ENCODE assay signal across 34 mouse cellular contexts in the genomic region with DNA sequence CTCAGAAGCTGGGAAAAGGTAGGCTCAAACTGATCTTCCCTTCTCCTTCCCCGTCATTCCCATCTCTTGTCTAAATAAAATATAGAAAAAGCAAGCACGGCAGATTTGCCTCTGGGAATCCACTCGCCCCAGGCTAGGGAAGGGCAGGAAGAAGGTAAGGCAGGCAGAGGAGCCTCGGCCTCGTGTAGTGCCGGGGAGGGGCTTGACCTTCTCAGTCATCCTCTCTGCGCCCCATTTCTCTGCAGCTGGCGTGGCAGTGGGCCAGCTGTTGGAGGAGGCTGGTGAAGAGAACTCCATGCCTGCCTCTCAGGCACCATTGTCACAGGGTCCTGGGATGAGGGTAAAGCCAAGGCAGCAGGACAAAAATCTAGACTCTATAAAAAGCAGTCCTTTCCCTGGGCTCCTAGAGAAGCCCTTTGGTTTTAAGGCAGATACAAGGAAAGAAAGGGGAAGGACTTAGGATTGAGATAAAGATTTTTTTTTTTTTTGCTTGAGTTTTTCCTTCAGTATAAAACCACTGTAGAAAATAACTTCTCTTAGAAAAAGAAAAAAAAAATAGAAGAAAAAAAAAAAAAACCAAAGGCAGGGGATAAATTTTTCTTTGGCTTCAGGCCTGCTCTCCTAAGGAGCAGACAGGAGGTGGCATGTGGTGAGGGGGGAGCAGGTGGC. TPM values are rescaled to one million over a fixed set of nuclear protein-coding genes. Genes with fewer than 3 reads are reported as not detected.
A peak's percentile ranks its signal among the peaks of the same experiment; 100 is the strongest.
DNase-seq lines count a peak whose midpoint lies in the region; ATAC-seq and TF ChIP-seq lines count a peak whose summit lies in the region.
"Had no signal": no experiment of that assay in that cellular context is flagged by ENCODE, and none has a peak within 500 bp of the region (broad histone marks: within the 10 kb centered on the region; RNA-seq: fewer than 3 reads in every experiment).

No protein-coding gene starts in this region.

- 76% methylated on average over 8 of the region's 8 CpGs for whole genome bisulfite sequencing in forebrain, embryonic 10.5 days
- WGBS in forebrain, embryonic 11.5 days, result 71% methylated on average over 8 of the region's 8 CpGs
- WGBS in heart, embryonic 13.5 days, result 57% methylated on average over 8 of the region's 8 CpGs
- 68% methylated on average over 8 of the region's 8 CpGs for WGBS in midbrain, embryonic 11.5 days
- 49% methylated on average over 8 of the region's 8 CpGs for WGBS in midbrain, embryonic 15.5 days
- WGBS in olfactory bulb, adult 2 months, result 42% methylated on average over 8 of the region's 8 CpGs

- no peak overlapping the region for H3K4me2 ChIP-seq in forebrain, embryonic 11.5 days (ENCODE audit: low read depth, low read length, severe bottlenecking)
- no peak overlapping the region for H3K4me2 ChIP-seq in heart, embryonic 13.5 days
- no peak overlapping the region for H3K4me2 ChIP-seq in midbrain, embryonic 11.5 days
- no peak overlapping the region for H3K4me2 ChIP-seq in midbrain, embryonic 15.5 days
- H3K4me2 ChIP-seq: heart, embryonic 12.5 days; hindbrain, embryonic 15.5 days; limb, embryonic 12.5 days; liver, embryonic 11.5 days; neural tube, embryonic 12.5 days had no signal

- no peak overlapping the region for H3K9ac ChIP-seq in forebrain, embryonic 11.5 days (ENCODE audit: low read length)
- H3K9ac ChIP-seq in heart, embryonic 13.5 days, result 0 out of 2 replicates have a peak overlapping the region, but pooled peaks have one; percentile 4
- no peak overlapping the region for H3K9ac ChIP-seq in midbrain, embryonic 11.5 days (ENCODE audit: low read length)
- no peak overlapping the region for H3K9ac ChIP-seq in midbrain, embryonic 15.5 days
- H3K9ac ChIP-seq: forebrain, postnatal 0 days; heart, embryonic 12.5 days; hindbrain, embryonic 15.5 days; limb, embryonic 12.5 days; neural tube, embryonic 12.5 days had no signal

- H3K36me3 ChIP-seq in forebrain, embryonic 10.5 days (replicated peaks), result no peaks in the 10 kb centered on the region
- no peaks in the 10 kb centered on the region for H3K36me3 ChIP-seq in forebrain, embryonic 11.5 days (ENCODE audit: control insufficient read depth, insufficient read depth, low read length)
- H3K36me3 ChIP-seq in heart, embryonic 13.5 days, result peaks cover 60% of the 10 kb centered on the region
- H3K36me3 ChIP-seq in midbrain, embryonic 11.5 days (ENCODE audit: control insufficient read depth, insufficient read depth, low read length), result no peaks in the 10 kb centered on the region
- H3K36me3 ChIP-seq in midbrain, embryonic 15.5 days (replicated peaks), result 0 out of 2 replicates have a peak, but pooled peaks cover 7% of the 10 kb centered on the region
- H3K36me3 ChIP-seq: hindbrain, embryonic 10.5 days had no signal

- TF ChIP-seq CTCF in olfactory bulb, adult 2 months (IDR thresholded peaks at IDR 0.05; ENCODE audit: insufficient read depth, low read depth, low read length), result no peak

- peaks cover 59% of the 10 kb centered on the region for H3K27me3 ChIP-seq in forebrain, embryonic 10.5 days (ENCODE audit: poor library complexity, severe bottlenecking)
- peaks cover 37% of the 10 kb centered on the region for H3K27me3 ChIP-seq in forebrain, embryonic 11.5 days (ENCODE audit: control insufficient read depth, insufficient read depth, low read length)
- peaks cover 48% of the 10 kb centered on the region for H3K27me3 ChIP-seq in heart, embryonic 13.5 days (replicated peaks)
- peaks cover 37% of the 10 kb centered on the region for H3K27me3 ChIP-seq in midbrain, embryonic 11.5 days (ENCODE audit: control insufficient read depth, insufficient read depth, low read length)
- peaks cover 37% of the 10 kb centered on the region for H3K27me3 ChIP-seq in midbrain, embryonic 15.5 days (replicated peaks)
- H3K27me3 ChIP-seq: Patski had no signal

- H3K27ac ChIP-seq in forebrain, embryonic 10.5 days, result peak overlapping the region; percentile 48; the same call in 1 of the 2 replicates
- no peak overlapping the region for H3K27ac ChIP-seq in forebrain, embryonic 11.5 days (ENCODE audit: low read depth, low read length)
- H3K27ac ChIP-seq in heart, embryonic 13.5 days (replicated peaks), result no peak overlapping the region
- no peak overlapping the region for H3K27ac ChIP-seq in midbrain, embryonic 11.5 days (ENCODE audit: low read depth, low read length)
- H3K27ac ChIP-seq in midbrain, embryonic 15.5 days, result no peak overlapping the region
- H3K27ac ChIP-seq in olfactory bulb, adult 2 months (ENCODE audit: insufficient read depth, low read depth, low read length), result peak overlapping the region; percentile 24; the same call in 1 of the 2 replicates
- H3K27ac ChIP-seq: hindbrain, embryonic 10.5 days; hindbrain, embryonic 15.5 days; limb, embryonic 12.5 days; neural tube, embryonic 12.5 days had no signal

- no peak overlapping the region for H3K4me3 ChIP-seq in forebrain, embryonic 10.5 days
- H3K4me3 ChIP-seq in forebrain, embryonic 11.5 days (ENCODE audit: low read depth, low read length), result no peak overlapping the region
- no peak overlapping the region for H3K4me3 ChIP-seq in heart, embryonic 13.5 days
- no peak overlapping the region for H3K4me3 ChIP-seq in midbrain, embryonic 11.5 days (ENCODE audit: low read depth, low read length)
- no peak overlapping the region for H3K4me3 ChIP-seq in midbrain, embryonic 15.5 days
- no peak overlapping the region for H3K4me3 ChIP-seq in olfactory bulb, adult 2 months (ENCODE audit: insufficient read depth, low read depth, low read length)
- H3K4me3 ChIP-seq: erythroblast, embryonic 14.5 days; heart, embryonic 12.5 days; hindbrain, embryonic 10.5 days; hindbrain, embryonic 15.5 days; limb, embryonic 12.5 days; megakaryocyte, embryonic 14.5 days; neural tube, embryonic 12.5 days had no signal

- peaks cover 33% of the 10 kb centered on the region for H3K4me1 ChIP-seq in forebrain, embryonic 10.5 days
- peaks cover 7% of the 10 kb centered on the region; the same call in 1 of the 2 replicates for H3K4me1 ChIP-seq in forebrain, embryonic 11.5 days (replicated peaks; ENCODE audit: control insufficient read depth, insufficient read depth, low read length)
- peaks cover 12% of the 10 kb centered on the region for H3K4me1 ChIP-seq in heart, embryonic 13.5 days
- H3K4me1 ChIP-seq in midbrain, embryonic 11.5 days (ENCODE audit: control insufficient read depth, insufficient read depth, low read length), result peaks cover 5% of the 10 kb centered on the region; the same call in 1 of the 2 replicates
- H3K4me1 ChIP-seq in midbrain, embryonic 15.5 days, result peaks cover 9% of the 10 kb centered on the region; the same call in 1 of the 2 replicates
- H3K4me1 ChIP-seq in olfactory bulb, adult 2 months (ENCODE audit: control insufficient read depth, insufficient read depth, low read length), result peaks cover 24% of the 10 kb centered on the region
- H3K4me1 ChIP-seq: hindbrain, embryonic 15.5 days had no signal

- no peak for TF ChIP-seq POLR2A in olfactory bulb, adult 2 months (IDR thresholded peaks at IDR 0.05; ENCODE audit: insufficient read depth, low read depth, low read length)

- intact Hi-C loops in heart, postnatal 10 days (cut with DNase I), result no loop called here

- DNase-seq in forebrain, embryonic 10.5 days (ENCODE audit: extremely low spot score, low spot score), result no peak
- no peak for DNase-seq in forebrain, embryonic 11.5 days (ENCODE audit: low spot score)
- no peak for DNase-seq in heart, postnatal 10 days
- peak; percentile 51 for DNase-seq in midbrain, embryonic 11.5 days (ENCODE audit: low spot score, missing footprints)
- DNase-seq in layer of hippocampus, postnatal 36 days, result no peak
- DNase-seq: adrenal gland, postnatal 14 days; cerebellum, adult 11 months; cerebellum, adult 9-10 months; cerebellum, postnatal 36 days; embryo, embryonic 11 days; forebrain, postnatal 0 days; gastrocnemius, postnatal 14 days; heart, adult 18-20 months; heart, postnatal 14 days; kidney, adult 11 months; kidney, postnatal 14 days; lung, postnatal 4 days; midbrain, embryonic 14.5 days; thymus, adult 2 months; thymus, postnatal 36 days had no signal

- H3K9me3 ChIP-seq in forebrain, embryonic 10.5 days, result no peaks in the 10 kb centered on the region
- H3K9me3 ChIP-seq in forebrain, embryonic 11.5 days (ENCODE audit: control insufficient read depth, low read length), result no peaks in the 10 kb centered on the region
- H3K9me3 ChIP-seq in heart, embryonic 13.5 days, result no peaks in the 10 kb centered on the region
- no peaks in the 10 kb centered on the region for H3K9me3 ChIP-seq in midbrain, embryonic 11.5 days (ENCODE audit: control insufficient read depth, low read length)
- no peaks in the 10 kb centered on the region for H3K9me3 ChIP-seq in midbrain, embryonic 15.5 days
- H3K9me3 ChIP-seq: G1E; heart, embryonic 12.5 days; hindbrain, embryonic 10.5 days; hindbrain, embryonic 15.5 days; limb, embryonic 12.5 days; megakaryocyte, embryonic 14.5 days; neural tube, embryonic 12.5 days had no signal

- ATAC-seq in forebrain, embryonic 11.5 days (replicated peaks; ENCODE audit: low FRiP score), result no peak
- ATAC-seq in heart, embryonic 13.5 days (ENCODE audit: extremely low read depth, insufficient number of reproducible peaks, low FRiP score, low TSS enrichment), result no peak
- no peak for ATAC-seq in midbrain, embryonic 11.5 days (ENCODE audit: low FRiP score)
- ATAC-seq in midbrain, embryonic 15.5 days (replicated peaks), result no peak
- ATAC-seq: forebrain, postnatal 0 days; inflammation-experienced regulatory T-cells, adult 6 months; Patski had no signal

RNA-seq across cellular contexts. Expression of a gene that starts 20.5 kb away (rescaled TPM):
- 5.9 and 6.7 TPM in 2 replicates for polyA plus RNA-seq in forebrain, embryonic 10.5 days (2016; fragmentation: Nextera tagmentation; extraction: Ambion mirVana)
- polyA plus RNA-seq in forebrain, embryonic 11.5 days (2014; fragmentation: Nextera tagmentation; extraction: Ambion mirVana), result 9.3 and 10.3 TPM in 2 replicates
- polyA plus RNA-seq in heart, embryonic 13.5 days (2015; fragmentation: Nextera tagmentation; extraction: Ambion mirVana), result 1.3 and 1.7 TPM in 2 replicates
- total RNA-seq in heart, postnatal 10 days (2021), result 1 to 10 TPM; 1.8 to 1.9 TPM
- polyA plus RNA-seq in midbrain, embryonic 11.5 days (2014; fragmentation: Nextera tagmentation; extraction: Ambion mirVana), result 6.3 and 6.8 TPM in 2 replicates
- polyA plus RNA-seq in midbrain, embryonic 15.5 days (2015; fragmentation: Nextera tagmentation; extraction: Ambion mirVana), result 39.1 and 39.3 TPM in 2 replicates
- polyA plus RNA-seq in olfactory bulb, adult 2 months (2012; ENCODE audit: insufficient read depth, insufficient read length, low replicate concordance, missing spikeins), result not detected in 2 replicates
- total RNA-seq in layer of hippocampus, postnatal 36 days (2021), result 10 to 100 TPM; 34.1 to 36.8 TPM

RNA-seq across cellular contexts. Expression of a gene that starts 28.2 kb away (rescaled TPM):
- 11.6 and 11.8 TPM in 2 replicates for polyA plus RNA-seq in forebrain, embryonic 10.5 days (2016; fragmentation: Nextera tagmentation; extraction: Ambion mirVana)
- polyA plus RNA-seq in forebrain, embryonic 11.5 days (2014; fragmentation: Nextera tagmentation; extraction: Ambion mirVana), result 19.4 and 20.4 TPM in 2 replicates
- polyA plus RNA-seq in heart, embryonic 13.5 days (2015; fragmentation: Nextera tagmentation; extraction: Ambion mirVana), result 86.7 and 97.1 TPM in 2 replicates
- total RNA-seq in heart, postnatal 10 days (2021), result 100 to 1,000 TPM; 164 to 173 TPM
- 17.9 and 21.2 TPM in 2 replicates for polyA plus RNA-seq in midbrain, embryonic 11.5 days (2014; fragmentation: Nextera tagmentation; extraction: Ambion mirVana)
- polyA plus RNA-seq in midbrain, embryonic 15.5 days (2015; fragmentation: Nextera tagmentation; extraction: Ambion mirVana), result 51.1 and 51.6 TPM in 2 replicates
- polyA plus RNA-seq in olfactory bulb, adult 2 months (2012; ENCODE audit: insufficient read depth, insufficient read length, low replicate concordance, missing spikeins), result not detected in 2 replicates
- 10 to 100 TPM; 32.6 to 34.3 TPM for total RNA-seq in layer of hippocampus, postnatal 36 days (2021)

RNA-seq across cellular contexts. Expression of a gene that starts 50.7 kb away (rescaled TPM):
- 27.4 and 28.6 TPM in 2 replicates for polyA plus RNA-seq in forebrain, embryonic 10.5 days (2016; fragmentation: Nextera tagmentation; extraction: Ambion mirVana)
- polyA plus RNA-seq in forebrain, embryonic 11.5 days (2014; fragmentation: Nextera tagmentation; extraction: Ambion mirVana), result 44.4 and 46.2 TPM in 2 replicates
- polyA plus RNA-seq in heart, embryonic 13.5 days (2015; fragmentation: Nextera tagmentation; extraction: Ambion mirVana), result 9.9 and 10.1 TPM in 2 replicates
- total RNA-seq in heart, postnatal 10 days (2021), result 1 to 10 TPM; 3.4 to 6.3 TPM
- polyA plus RNA-seq in midbrain, embryonic 11.5 days (2014; fragmentation: Nextera tagmentation; extraction: Ambion mirVana), result 44.5 and 45.1 TPM in 2 replicates
- polyA plus RNA-seq in midbrain, embryonic 15.5 days (2015; fragmentation: Nextera tagmentation; extraction: Ambion mirVana), result 37.0 and 37.7 TPM in 2 replicates
- polyA plus RNA-seq in olfactory bulb, adult 2 months (2012; ENCODE audit: insufficient read depth, insufficient read length, low replicate concordance, missing spikeins), result not detected in 2 replicates
- total RNA-seq in layer of hippocampus, postnatal 36 days (2021), result 1 to 10 TPM; 4.0 to 4.4 TPM

RNA-seq across cellular contexts. Expression of a gene that starts 56.6 kb away (rescaled TPM):
- polyA plus RNA-seq in forebrain, embryonic 10.5 days (2016; fragmentation: Nextera tagmentation; extraction: Ambion mirVana), result 17.9 and 20.0 TPM in 2 replicates
- polyA plus RNA-seq in forebrain, embryonic 11.5 days (2014; fragmentation: Nextera tagmentation; extraction: Ambion mirVana), result 22.6 and 23.1 TPM in 2 replicates
- polyA plus RNA-seq in heart, embryonic 13.5 days (2015; fragmentation: Nextera tagmentation; extraction: Ambion mirVana), result 12.0 and 12.5 TPM in 2 replicates
- 10 to 100 TPM; 15.2 to 16.3 TPM for total RNA-seq in heart, postnatal 10 days (2021)
- 20.8 and 22.3 TPM in 2 replicates for polyA plus RNA-seq in midbrain, embryonic 11.5 days (2014; fragmentation: Nextera tagmentation; extraction: Ambion mirVana)
- 39.6 and 41.2 TPM in 2 replicates for polyA plus RNA-seq in midbrain, embryonic 15.5 days (2015; fragmentation: Nextera tagmentation; extraction: Ambion mirVana)
- polyA plus RNA-seq in olfactory bulb, adult 2 months (2012; ENCODE audit: insufficient read depth, insufficient read length, low replicate concordance, missing spikeins), result not detected in 2 replicates
- 10 to 100 TPM; 68.6 to 69.1 TPM for total RNA-seq in layer of hippocampus, postnatal 36 days (2021)

Comparison
In these comparisons a context has a peak if more than half of its experiments do, and no peak if none do; other contexts are left out.
1. H3K27ac ChIP-seq: peak in forebrain, embryonic 10.5 days (single experiment) and olfactory bulb, adult 2 months (single experiment); none in forebrain, embryonic 11.5 days (single experiment), heart, embryonic 13.5 days (single experiment), midbrain, embryonic 11.5 days (single experiment) and midbrain, embryonic 15.5 days (single experiment).
2. RNA of a gene that starts 28.2 kb away (polyA plus RNA-seq): 86.7 to 97.1 TPM in heart, embryonic 13.5 days, 51.1 to 51.6 TPM in midbrain, embryonic 15.5 days, 19.4 to 20.4 TPM in forebrain, embryonic 11.5 days, 17.9 to 21.2 TPM in midbrain, embryonic 11.5 days and 11.6 to 11.8 TPM in forebrain, embryonic 10.5 days; not detected in olfactory bulb, adult 2 months; every median in the first group is over 10 times any median in the second.